Mouse (Mus musculus): ENCODE data around the gene Fads6.

DNA sequence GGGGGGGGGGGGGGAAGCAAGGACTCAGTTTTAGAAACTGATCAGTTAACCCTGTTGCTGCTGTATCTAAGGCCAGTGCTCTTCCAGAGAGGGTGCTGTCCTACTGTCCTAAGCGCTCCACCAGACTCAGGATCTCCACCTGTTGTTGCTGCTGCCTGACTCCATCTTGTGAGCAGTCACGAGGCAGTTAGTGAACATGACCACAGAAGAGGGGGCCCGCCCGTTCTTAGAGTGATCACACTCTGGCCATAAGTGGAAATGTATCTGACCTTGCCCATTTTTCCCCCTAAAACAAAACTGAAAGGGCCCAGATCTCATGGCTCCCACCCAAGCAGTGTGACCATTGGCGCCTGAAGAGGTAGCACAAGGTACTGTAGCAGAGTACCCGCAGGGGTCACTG, 49.5 kb downstream of the Fads6 start:
- TF ChIP-seq CTCF (IDR thresholded peaks at IDR 0.05; ENCODE audit: borderline replicate concordance, insufficient read depth, low read depth, low read length), result no peak
- TF ChIP-seq POLR2A (IDR thresholded peaks at IDR 0.05; ENCODE audit: borderline replicate concordance, insufficient read depth, low read length), result no peak
